ENCODE assay signal across 9 mouse cellular contexts in the genomic region with DNA sequence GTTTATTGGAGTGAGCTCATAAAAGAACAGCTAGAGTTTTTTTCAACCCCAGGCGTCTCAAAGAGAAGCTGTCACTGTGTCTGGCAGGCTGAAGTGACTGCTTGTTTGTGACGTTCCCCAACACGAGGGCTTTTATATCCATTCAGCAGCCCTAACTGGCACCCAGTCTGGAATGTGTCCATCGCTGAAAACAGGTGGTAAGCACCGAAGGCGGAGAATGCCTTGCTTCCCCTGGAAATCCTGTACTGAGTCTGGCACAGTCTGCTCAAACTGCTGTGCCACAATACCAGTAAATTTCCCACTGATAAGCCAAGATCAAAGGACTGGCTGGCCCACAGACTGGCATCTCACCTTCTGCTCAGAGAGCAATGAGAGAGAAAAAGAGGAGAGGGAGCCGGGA. TPM values are rescaled to one million over a fixed set of nuclear protein-coding genes. Genes with fewer than 3 reads are reported as not detected.
DNase-seq lines count a peak whose midpoint lies in the region; TF ChIP-seq lines count a peak whose summit lies in the region.
"Had no signal": no experiment of that assay in that cellular context is flagged by ENCODE, and none has a peak within 500 bp of the region (broad histone marks: within the 10 kb centered on the region; RNA-seq: fewer than 3 reads in every experiment).

No protein-coding gene starts in this region.

- peak overlapping the region; percentile 12 for H3K27ac ChIP-seq in testis, adult 2 months (ENCODE audit: control insufficient read depth, insufficient read depth, low read depth, low read length)

- peaks cover 12% of the 10 kb centered on the region for H3K4me1 ChIP-seq in testis, adult 2 months (ENCODE audit: control insufficient read depth, insufficient read depth, low read length)

- TF ChIP-seq CTCF in testis, adult 2 months (IDR thresholded peaks at IDR 0.05; ENCODE audit: control insufficient read depth, insufficient read depth, insufficient replicate concordance, low read depth, low read length) = no peak

- no peaks in the 10 kb centered on the region for H3K27me3 ChIP-seq in testis, adult 2 months (ENCODE audit: control insufficient read depth, insufficient read depth, low read length)
- H3K27me3 ChIP-seq: stomach, embryonic 15.5 days had no signal

- TF ChIP-seq POLR2A in testis, adult 2 months (IDR thresholded peaks at IDR 0.05; ENCODE audit: control insufficient read depth, low read depth, low read length) = no peak

- no peaks in the 10 kb centered on the region for H3K36me3 ChIP-seq in testis, adult 2 months (ENCODE audit: control insufficient read depth, insufficient read depth, low read length)
- H3K36me3 ChIP-seq: stomach, embryonic 15.5 days had no signal

- H3K4me3 ChIP-seq in testis, adult 2 months (ENCODE audit: control insufficient read depth, low read depth, low read length) = no peak overlapping the region

- DNase-seq in cerebellum, adult 18-20 months = peak; percentile 19 to 22
- DNase-seq in cerebellum, adult 8-10 months = no peak
- no peak for DNase-seq in testis, postnatal 14 days (ENCODE audit: low spot score)
- DNase-seq in layer of hippocampus, postnatal 10 days (ENCODE audit: low spot score in 2 of 2) = peak; percentile 70 to 73
- DNase-seq in naive thymus-derived CD4-positive, alpha-beta T cell, adult 2 months (ENCODE audit: low read depth) = peak; percentile 19
- DNase-seq in spleen, postnatal 10 days (ENCODE audit: low spot score in 2 of 2) = no peak
- DNase-seq in testis, postnatal 10 days (ENCODE audit: low spot score) = no peak

RNA-seq across cellular contexts. Expression of gene Abca1, which starts 59.1 kb away (rescaled TPM):
- polyA plus RNA-seq in testis, adult 2 months (2012; rRNA removed) = 5.0 and 9.8 TPM in 2 replicates
- total RNA-seq in layer of hippocampus, postnatal 10 days (2021) = 10 to 100 TPM; 38.2 to 40.5 TPM

Comparison
In these comparisons a context has a peak if more than half of its experiments do, and no peak if none do; other contexts are left out.
1. DNase-seq: peak in cerebellum, adult 18-20 months (2 of 2), layer of hippocampus, postnatal 10 days (2 of 2) and naive thymus-derived CD4-positive, alpha-beta T cell, adult 2 months (single experiment); none in cerebellum, adult 8-10 months (single experiment), testis, postnatal 14 days (single experiment), spleen, postnatal 10 days (0 of 2) and testis, postnatal 10 days (single experiment).